Mouse (Mus musculus) cerebellum, adult 2 months (tissue): ENCODE data around the gene Efhc1. TPM values are rescaled to one million over a fixed set of nuclear protein-coding genes. Genes with fewer than 3 reads are reported as not detected.
A peak's percentile ranks its signal among the peaks of the same experiment; 100 is the strongest.

ENCODE experiments used
- DNase-seq, 2 experiments: peaks; one replicate each; pipeline ENCODE4 v3.0.0; 2021
- H3K27ac ChIP-seq: fragments of 200-500 bp; 2 replicates; pipeline ENCODE4 v1.5.1; 2012; ENCODE audit warnings: low read length, control low read depth, inconsistent platforms; ENCODE audit not compliant: insufficient read depth
- H3K27me3 ChIP-seq: fragments of 200-500 bp; 2 replicates; pipeline ENCODE4 v1.6.1; 2012; ENCODE audit warnings: inconsistent platforms, mild to moderate bottlenecking, low read length, moderate library complexity; ENCODE audit not compliant: control insufficient read depth, insufficient read depth
- H3K4me1 ChIP-seq: fragments of 200-500 bp; 2 replicates; pipeline ENCODE4 v1.6.1; 2011; ENCODE audit warnings: low read length; ENCODE audit not compliant: control insufficient read depth, insufficient read depth
- H3K4me3 ChIP-seq: fragments of 200-500 bp; replicated peaks from 2 replicates; pipeline ENCODE3; 2011; ENCODE audit warnings: mild to moderate bottlenecking, low read depth, low read length, control low read depth; ENCODE audit not compliant: insufficient read depth
- CTCF ChIP-seq: fragments of 200-500 bp; IDR thresholded peaks from 2 replicates; pipeline ENCODE4 v1.5.1; 2011; ENCODE audit warnings: low read depth, mild to moderate bottlenecking, control low read depth, low read length, moderate library complexity, borderline replicate concordance; ENCODE audit not compliant: insufficient read depth
- POLR2A ChIP-seq: fragments of 200-500 bp; IDR thresholded peaks from 2 replicates; pipeline ENCODE4 v1.6.1; 2011; ENCODE audit warnings: low read length, control low read depth, borderline replicate concordance; ENCODE audit not compliant: insufficient read depth
- WGBS: fragments of 180-500 bp; shearing (Covaris S2); methylation state at CpG from one replicate; pipeline ENCODE4 v1.1.7; 2018; 5-methylcytosine and 5-hydroxymethylcytosine counted together
- polyA plus RNA-seq: library from polyadenylated mRNA; depleted of rRNA; stranded (reverse); fragments of >200 nt; gene quantifications from 2 replicates; pipeline ENCODE4 v1.2.3, GENCODE M21; 2012

Gene Efhc1
- polyA plus RNA-seq, 1 experiment = 2.1 TPM

DNA sequence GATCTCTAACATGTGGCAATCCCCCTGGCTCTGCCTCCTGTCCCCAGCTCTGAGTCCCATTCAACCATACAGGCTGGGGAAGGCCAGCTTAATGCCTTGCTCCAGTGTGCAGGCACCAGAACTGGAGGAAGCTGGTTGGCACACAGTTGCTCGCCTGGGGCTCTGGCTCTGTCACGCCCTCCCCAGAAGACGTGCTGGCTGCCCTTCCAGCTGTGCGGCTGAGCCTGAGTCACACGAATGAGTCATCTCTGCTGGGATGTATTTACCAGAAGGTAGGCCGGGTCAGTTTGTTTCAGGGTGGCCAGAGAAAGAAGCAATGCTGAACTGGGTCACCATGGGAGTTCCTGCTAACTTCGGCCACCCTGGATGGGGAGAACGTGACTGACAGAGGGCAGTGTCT is 63.0 kb downstream of the Efhc1 start:
- DNase-seq = peak in 1 of 2 experiments; percentile 9
- no peak overlapping the region for H3K4me3 ChIP-seq
- H3K4me1 ChIP-seq = no peaks in the 10 kb centered on the region
- H3K27me3 ChIP-seq = no peaks in the 10 kb centered on the region
- TF ChIP-seq POLR2A (no peak), CTCF (no peak)
- 21% methylated on average over 8 of the region's 8 CpGs for WGBS
- H3K27ac ChIP-seq = no peak overlapping the region

DNA sequence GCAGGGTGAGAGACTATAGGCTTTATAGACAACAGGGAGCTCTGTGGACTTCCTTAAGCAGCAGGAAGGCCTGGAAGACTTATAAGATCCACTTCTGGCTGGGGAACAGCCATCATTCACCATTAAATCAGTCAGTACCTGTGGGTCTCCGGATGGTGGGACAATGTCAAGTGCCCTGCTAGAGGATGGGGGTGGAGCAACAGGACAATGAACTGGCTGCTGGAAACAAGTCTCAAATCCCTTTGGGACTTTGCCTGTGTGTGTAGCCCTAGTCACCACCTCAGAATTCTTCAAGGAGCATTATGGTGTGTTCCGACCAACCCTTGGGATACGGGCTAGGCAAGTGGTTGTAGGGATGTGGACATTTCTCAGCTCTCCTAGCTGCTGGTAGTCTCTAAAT is 71.7 kb downstream of the Efhc1 start:
- Histone ChIP-seq H3K4me3 (no peak overlapping the region), H3K27ac (no peak overlapping the region), H3K27me3 (no peaks in the 10 kb centered on the region), H3K4me1 (no peaks in the 10 kb centered on the region)
- no peak for TF ChIP-seq CTCF
- TF ChIP-seq POLR2A = no peak
- WGBS = 91% methylated on average over 3 of the region's 3 CpGs
- no peak for DNase-seq

DNA sequence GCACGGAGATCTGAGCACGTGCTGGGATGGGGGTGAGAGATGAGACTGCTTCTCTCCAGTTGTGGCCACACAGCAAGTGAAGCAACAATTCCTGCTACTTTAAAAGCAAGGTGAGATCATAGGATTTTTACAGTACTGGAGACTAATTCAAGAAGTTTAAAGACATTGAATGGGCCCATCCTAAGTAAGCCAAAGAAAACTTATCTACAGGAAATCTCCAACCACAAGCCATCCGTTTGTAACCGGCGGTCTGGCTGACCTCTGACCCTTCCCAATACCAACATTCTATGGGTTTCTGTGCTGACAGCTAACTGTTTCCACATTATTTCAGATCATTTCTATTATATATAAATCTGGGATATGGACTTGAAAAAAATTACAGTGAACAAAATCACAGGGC is 73.8 kb downstream of the Efhc1 start:
- 92% methylated on average over 5 of the region's 5 CpGs for WGBS
- DNase-seq = no peak
- Histone ChIP-seq H3K27me3 (no peaks in the 10 kb centered on the region), H3K4me3 (no peak overlapping the region), H3K4me1 (no peaks in the 10 kb centered on the region), H3K27ac (no peak overlapping the region)
- TF ChIP-seq POLR2A (no peak), CTCF (no peak)

DNA sequence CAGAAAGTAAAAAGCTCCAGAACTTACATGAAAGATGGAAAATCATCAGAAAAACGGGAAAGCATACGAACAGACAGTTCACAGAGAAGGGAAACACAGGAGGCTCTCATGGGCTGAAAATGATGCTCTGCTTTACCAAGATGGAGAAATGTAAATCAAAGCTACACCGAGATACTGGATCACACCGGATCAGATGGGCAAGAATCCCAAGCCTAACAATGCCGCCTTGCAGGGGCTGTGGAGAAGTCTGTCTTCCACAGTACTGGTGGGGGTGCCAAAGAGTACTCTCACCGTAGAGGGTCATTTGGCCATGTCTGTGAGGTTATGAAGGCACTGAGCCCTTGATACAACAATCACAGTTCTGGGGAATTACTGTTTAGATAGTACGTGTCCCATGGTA is 75.1 kb downstream of the Efhc1 start:
- WGBS = 68% methylated on average over 7 of the region's 7 CpGs
- H3K27me3 ChIP-seq = no peaks in the 10 kb centered on the region
- no peak overlapping the region for H3K4me3 ChIP-seq
- no peak overlapping the region for H3K27ac ChIP-seq
- no peaks in the 10 kb centered on the region for H3K4me1 ChIP-seq
- TF ChIP-seq POLR2A (no peak), CTCF (no peak)
- DNase-seq = no peak

- H3K4me3 ChIP-seq = no peak overlapping the region
- WGBS = 97% methylated on average over 4 of the region's 4 CpGs
- H3K27ac ChIP-seq = no peak overlapping the region
- H3K27me3 ChIP-seq = no peaks in the 10 kb centered on the region
- no peak for TF ChIP-seq POLR2A
- TF ChIP-seq CTCF = no peak
- no peak for DNase-seq
- no peaks in the 10 kb centered on the region for H3K4me1 ChIP-seq
These were observed 77.6 kb downstream of the Efhc1 start for GRCm38 (mm10) chr1:21029000-21029399.

DNA sequence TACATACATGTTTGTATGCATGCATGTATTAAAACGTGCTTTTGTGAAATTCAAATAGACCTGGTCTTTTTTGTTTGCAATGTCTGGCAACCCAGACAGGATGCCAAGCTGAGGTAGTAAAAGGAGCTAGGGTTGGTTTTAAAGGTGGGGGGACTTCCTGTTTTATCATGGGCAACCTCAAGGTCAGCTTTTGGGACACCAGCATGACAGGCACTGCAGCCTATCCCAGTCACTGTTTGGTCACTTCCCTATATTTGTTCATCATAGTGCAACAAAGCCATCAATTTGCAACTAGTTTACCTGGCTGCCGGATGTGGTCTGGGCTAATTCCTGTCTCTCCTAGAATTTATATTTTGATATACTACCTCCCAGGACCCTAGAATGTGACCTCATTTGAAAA is 80.2 kb downstream of the Efhc1 start:
- Histone ChIP-seq H3K27ac (no peak overlapping the region), H3K4me1 (no peaks in the 10 kb centered on the region), H3K4me3 (no peak overlapping the region), H3K27me3 (no peaks in the 10 kb centered on the region)
- 97% methylated on average over 2 of the region's 2 CpGs for WGBS
- no peak for TF ChIP-seq CTCF
- TF ChIP-seq POLR2A = no peak
- DNase-seq = no peak

GRCm38 (mm10) chr1:21033065-21033791 is 81.8 kb downstream of the Efhc1 start:
- no peaks in the 10 kb centered on the region for H3K4me1 ChIP-seq
- WGBS = 92% methylated on average over 11 of the region's 11 CpGs
- H3K4me3 ChIP-seq = no peak overlapping the region
- TF ChIP-seq POLR2A (no peak), CTCF (no peak)
- no peak for DNase-seq
- H3K27me3 ChIP-seq = no peaks in the 10 kb centered on the region
- H3K27ac ChIP-seq = no peak overlapping the region

DNA sequence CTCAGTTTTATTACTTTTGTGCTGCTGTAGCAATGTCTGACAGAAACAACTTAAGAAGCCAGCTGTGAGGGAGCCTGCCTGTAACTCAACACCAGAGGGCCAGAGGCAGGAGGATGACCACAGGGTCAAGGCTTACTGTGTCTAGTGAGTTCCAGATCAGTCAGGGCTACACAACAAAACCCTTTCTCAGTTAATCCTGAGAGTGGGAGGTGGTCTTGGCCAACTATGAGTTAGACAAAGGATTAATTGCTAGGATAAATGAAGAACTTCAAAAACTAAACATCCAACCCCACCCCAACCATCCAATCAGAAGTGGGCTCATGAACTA is 82.3 kb downstream of the Efhc1 start:
- H3K27me3 ChIP-seq = no peaks in the 10 kb centered on the region
- no peak overlapping the region for H3K4me3 ChIP-seq
- no peak for DNase-seq
- H3K4me1 ChIP-seq = no peaks in the 10 kb centered on the region
- no peak overlapping the region for H3K27ac ChIP-seq
- TF ChIP-seq CTCF = no peak
- TF ChIP-seq POLR2A = no peak
